Mouse (Mus musculus) intestine, postnatal 0 days (tissue): ENCODE data around the gene Eme2. TPM values are rescaled to one million over a fixed set of nuclear protein-coding genes. Genes with fewer than 3 reads are reported as not detected.

ENCODE experiments used
- ATAC-seq: fragments of 200-750 bp; cut with Nextera tagmentation; 2 replicates; pipeline ENCODE4 v1.8.0; 2017; ENCODE audit warnings: mild to moderate bottlenecking, moderate TSS enrichment, moderate library complexity
- H3K27ac ChIP-seq: fragments of 300-500 bp; sonication (generic); 2 replicates; pipeline ENCODE4 v1.5.1; 2014; ENCODE audit warnings: mild to moderate bottlenecking, low read depth, low read length, moderate library complexity
- H3K27me3 ChIP-seq: fragments of 300-500 bp; sonication (generic); replicated peaks from 2 replicates; pipeline ENCODE4 v1.6.1; 2014; ENCODE audit warnings: low read length, mixed read lengths; ENCODE audit not compliant: control insufficient read depth, insufficient read depth
- H3K36me3 ChIP-seq: fragments of 300-500 bp; sonication (generic); 2 replicates; pipeline ENCODE4 v1.6.1; 2014; ENCODE audit warnings: mild to moderate bottlenecking, moderate library complexity; ENCODE audit not compliant: control insufficient read depth, insufficient read depth
- H3K4me1 ChIP-seq: fragments of 300-500 bp; sonication (generic); replicated peaks from 2 replicates; pipeline ENCODE4 v1.6.1; 2014; ENCODE audit warnings: antibody characterized with exemption, low read length, mixed read lengths; ENCODE audit not compliant: control insufficient read depth, insufficient read depth
- H3K4me2 ChIP-seq: fragments of 300-500 bp; sonication (generic); replicated peaks from 2 replicates; pipeline ENCODE4 v1.6.1; 2014; ENCODE audit warnings: low read depth, mild to moderate bottlenecking, moderate library complexity
- H3K4me3 ChIP-seq: fragments of 300-500 bp; sonication (generic); 2 replicates; pipeline ENCODE4 v1.5.1; 2014; ENCODE audit warnings: low read depth, low read length
- H3K9ac ChIP-seq: fragments of 300-500 bp; sonication (generic); 2 replicates; pipeline ENCODE4 v1.6.1; 2014; ENCODE audit warnings: mild to moderate bottlenecking, low read depth, low read length
- H3K9me3 ChIP-seq: fragments of 300-500 bp; sonication (generic); 2 replicates; pipeline ENCODE4 v1.6.1; 2016; ENCODE audit warnings: mixed run types; ENCODE audit not compliant: control insufficient read depth
- CTCF ChIP-seq: sonication (generic); IDR thresholded peaks from 2 replicates; pipeline ENCODE4 v1.5.1; 2016; ENCODE audit warnings: low read depth, mild to moderate bottlenecking, control low read depth, antibody characterized with exemption, moderate library complexity
- WGBS: fragments of 180-500 bp; shearing (Covaris S2); extraction: QIAGEN DNeasy Blood & Tissue Kit; methylation state at CpG from one replicate; pipeline ENCODE4 v1.1.7; 2014; 5-methylcytosine and 5-hydroxymethylcytosine counted together
- polyA plus RNA-seq: library from polyadenylated mRNA; unstranded; fragments of >200 nt; fragmentation: Nextera tagmentation; extraction: Ambion mirVana; gene quantifications from 2 replicates; pipeline ENCODE4 v1.2.1, GENCODE M21; 2015

Eme2 gene
- polyA plus RNA-seq, 1 experiment from 2014 or later, result 16.7 TPM

DNA sequence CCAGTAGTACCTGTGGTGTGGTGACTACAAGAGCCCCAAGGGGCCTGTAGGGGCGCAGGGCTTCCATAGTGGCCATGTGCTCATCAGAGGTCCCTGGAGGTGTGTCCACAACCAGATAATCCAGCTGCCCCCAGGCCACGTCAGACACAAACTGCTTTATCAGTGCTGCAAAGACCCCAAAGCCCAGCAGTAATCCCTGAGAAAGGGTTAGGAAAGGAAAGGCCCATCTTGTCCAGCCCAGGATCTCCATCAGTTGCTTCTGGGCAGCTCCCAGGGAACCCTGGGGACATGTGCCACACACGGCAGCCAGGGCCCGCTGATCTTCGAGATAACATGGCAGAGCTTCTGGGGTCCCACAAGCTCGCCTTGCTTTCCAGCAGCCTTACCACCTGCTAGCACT is 10.5 kb downstream of the Eme2 start:
- ATAC-seq, result no peak

DNA sequence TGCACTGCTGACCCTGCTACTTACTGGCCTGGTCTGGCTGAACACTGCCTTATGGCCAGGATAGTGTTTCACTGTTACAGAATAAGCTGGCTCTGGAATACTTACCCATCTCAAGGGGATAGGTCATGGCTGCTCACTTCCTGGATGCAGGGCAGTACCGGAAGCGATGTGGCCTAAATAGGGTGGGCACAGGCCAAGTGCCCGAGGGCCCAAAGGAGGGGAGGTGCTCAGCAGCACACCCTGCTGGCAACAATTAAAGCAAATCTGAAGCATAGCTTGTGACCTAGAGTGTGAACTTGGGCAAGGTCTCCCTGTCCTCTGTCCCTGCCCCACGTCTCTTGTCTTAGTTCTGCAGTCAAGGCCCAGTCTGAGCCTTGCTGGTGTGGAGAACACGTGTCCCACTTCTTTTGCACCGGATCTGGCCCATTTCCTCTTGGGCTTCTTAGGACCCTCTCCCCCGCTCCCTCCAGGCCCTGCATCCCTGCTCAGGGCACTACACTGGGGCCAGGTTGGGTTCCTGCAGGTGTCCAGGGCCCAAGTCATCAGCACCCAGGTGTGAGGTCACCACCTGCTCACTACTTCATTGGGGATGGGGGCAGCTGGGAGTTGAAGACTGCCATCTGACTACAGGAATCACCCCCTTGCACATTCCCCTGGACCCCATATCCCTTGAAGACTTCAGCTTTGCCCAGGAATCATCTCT is 13.0 kb downstream of the Eme2 start:
- H3K4me2 ChIP-seq, result no peak overlapping the region
- peaks cover 29% of the 10 kb centered on the region for H3K36me3 ChIP-seq
- 52% methylated on average over 7 of the region's 7 CpGs for WGBS
- peak; percentile 82 for TF ChIP-seq CTCF
- no peak for ATAC-seq
- no peak overlapping the region for H3K9ac ChIP-seq
- no peak overlapping the region for H3K4me3 ChIP-seq
- H3K27me3 ChIP-seq, result no peaks in the 10 kb centered on the region
- H3K4me1 ChIP-seq, result peaks cover 5% of the 10 kb centered on the region; the same call in 1 of the 2 replicates
- H3K9me3 ChIP-seq, result no peaks in the 10 kb centered on the region
- no peak overlapping the region for H3K27ac ChIP-seq

More for the DNA sequence above, 10.5 kb downstream of the Eme2 start:
- WGBS, result 89% methylated on average over 6 of the region's 6 CpGs
- Histone ChIP-seq H3K9ac (no peak overlapping the region), H3K4me2 (no peak overlapping the region), H3K9me3 (no peaks in the 10 kb centered on the region), H3K27me3 (no peaks in the 10 kb centered on the region), H3K36me3 (peaks cover 29% of the 10 kb centered on the region), H3K4me1 (peaks cover 12% of the 10 kb centered on the region; the same call in 1 of the 2 replicates), H3K27ac (no peak overlapping the region), H3K4me3 (no peak overlapping the region)
- no peak for TF ChIP-seq CTCF

DNA sequence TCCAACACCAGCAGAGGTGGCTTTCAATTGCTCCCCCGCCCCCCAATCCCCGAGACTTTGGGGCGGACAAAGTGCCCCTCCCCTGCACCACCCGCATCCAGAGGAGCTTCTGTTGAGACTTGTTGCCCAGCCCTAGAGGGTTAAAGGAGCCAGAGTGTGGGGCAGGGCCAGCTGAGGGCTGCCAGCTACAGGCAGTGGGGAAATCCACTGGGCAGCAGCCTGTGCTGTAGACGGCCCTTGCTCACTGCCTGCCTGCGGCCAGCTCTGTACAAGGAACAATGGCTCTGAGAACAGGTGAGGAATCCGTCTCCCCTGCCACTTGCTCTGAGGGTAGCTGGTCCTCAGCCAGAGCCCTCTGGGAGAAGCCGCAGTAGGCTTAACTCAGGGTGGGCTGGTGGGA is 16.4 kb downstream of the Eme2 start:
- Histone ChIP-seq H3K9me3 (no peaks in the 10 kb centered on the region), H3K4me1 (0 out of 2 replicates have a peak, but pooled peaks cover 5% of the 10 kb centered on the region), H3K9ac (peak overlapping the region; percentile 46), H3K4me2 (peak overlapping the region; percentile 54), H3K27me3 (no peaks in the 10 kb centered on the region), H3K36me3 (peaks cover 15% of the 10 kb centered on the region), H3K4me3 (0 out of 2 replicates have a peak overlapping the region, but pooled peaks have one; percentile 3), H3K27ac (peak overlapping the region; percentile 94)
- no peak for TF ChIP-seq CTCF
- WGBS, result 55% methylated on average over 8 of the region's 8 CpGs
- ATAC-seq, result peak; percentile 15; the same call in 1 of the 2 replicates

DNA sequence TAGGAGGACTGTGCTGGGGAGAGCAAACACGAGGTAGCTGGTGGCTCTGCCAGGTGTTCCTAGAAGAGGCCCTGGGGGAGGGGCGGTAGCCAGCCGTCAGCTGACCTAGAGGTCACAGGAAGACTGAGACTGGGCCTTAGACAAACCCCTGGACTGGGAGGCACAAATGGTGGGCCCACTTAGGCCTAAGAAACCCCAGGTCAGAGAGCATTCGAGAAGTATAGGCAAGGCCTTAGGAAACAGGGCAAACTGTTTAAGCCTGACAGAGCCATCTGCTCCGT is 16.8 kb downstream of the Eme2 start:
- H3K4me2 ChIP-seq, result peak overlapping the region; percentile 54
- ATAC-seq, result peak; percentile 65
- TF ChIP-seq CTCF, result no peak
- WGBS, result 27% methylated on average over 5 of the region's 5 CpGs
- H3K27ac ChIP-seq, result peak overlapping the region; percentile 94
- 0 out of 2 replicates have a peak, but pooled peaks cover 5% of the 10 kb centered on the region for H3K4me1 ChIP-seq
- peaks cover 10% of the 10 kb centered on the region for H3K36me3 ChIP-seq
- H3K9me3 ChIP-seq, result no peaks in the 10 kb centered on the region
- H3K4me3 ChIP-seq, result peak overlapping the region; percentile 9; the same call in 1 of the 2 replicates
- H3K9ac ChIP-seq, result peak overlapping the region; percentile 46
- H3K27me3 ChIP-seq, result no peaks in the 10 kb centered on the region

DNA sequence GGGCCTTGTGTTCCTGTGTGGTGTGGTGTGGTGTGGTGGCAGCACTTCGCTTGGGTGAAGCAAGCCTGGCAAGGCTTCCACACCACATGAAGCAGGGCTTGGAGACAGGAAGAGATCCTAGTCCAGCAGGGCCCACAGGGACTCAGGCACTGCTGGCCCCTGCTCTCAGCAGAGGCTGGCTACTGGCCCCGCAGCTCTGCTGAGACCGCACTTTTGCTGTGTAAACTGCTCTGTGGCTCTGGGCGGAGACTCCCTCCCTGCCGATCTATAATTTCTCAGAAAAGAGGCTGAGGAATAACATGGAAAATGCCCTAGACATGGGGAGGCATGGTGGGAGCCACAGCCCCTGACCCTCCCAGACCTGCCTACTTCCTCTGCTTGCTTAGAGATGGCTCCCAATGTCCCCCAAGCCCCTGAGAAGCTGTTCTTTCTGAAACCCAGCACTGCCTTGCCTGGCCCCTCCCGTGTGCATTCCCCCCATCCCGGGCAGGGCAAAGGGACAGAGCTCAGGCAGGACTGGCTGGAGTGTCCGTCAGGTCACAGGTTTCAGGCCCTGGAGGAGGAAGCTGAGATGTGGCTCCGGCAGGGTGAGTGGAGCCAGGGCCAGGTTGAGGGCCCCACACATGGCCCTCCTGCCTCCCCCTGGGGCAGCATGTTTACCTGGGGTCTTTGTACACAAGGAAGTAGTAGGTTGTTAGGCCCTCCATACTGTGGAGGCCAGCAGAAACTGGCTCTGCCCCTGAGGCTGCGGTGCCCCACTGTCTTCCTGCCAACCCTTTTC is 17.4 kb downstream of the Eme2 start:
- peak; percentile 75 for ATAC-seq
- peak overlapping the region; percentile 54 for H3K4me2 ChIP-seq
- WGBS, result 31% methylated on average over 10 of the region's 10 CpGs
- peak overlapping the region; percentile 94 for H3K27ac ChIP-seq
- TF ChIP-seq CTCF, result no peak
- 0 out of 2 replicates have a peak, but pooled peaks cover 5% of the 10 kb centered on the region for H3K4me1 ChIP-seq
- H3K9me3 ChIP-seq, result no peaks in the 10 kb centered on the region
- no peaks in the 10 kb centered on the region for H3K27me3 ChIP-seq
- peaks cover 5% of the 10 kb centered on the region for H3K36me3 ChIP-seq
- peak overlapping the region; percentile 40 for H3K9ac ChIP-seq
- H3K4me3 ChIP-seq, result peak overlapping the region; percentile 9; the same call in 1 of the 2 replicates

DNA sequence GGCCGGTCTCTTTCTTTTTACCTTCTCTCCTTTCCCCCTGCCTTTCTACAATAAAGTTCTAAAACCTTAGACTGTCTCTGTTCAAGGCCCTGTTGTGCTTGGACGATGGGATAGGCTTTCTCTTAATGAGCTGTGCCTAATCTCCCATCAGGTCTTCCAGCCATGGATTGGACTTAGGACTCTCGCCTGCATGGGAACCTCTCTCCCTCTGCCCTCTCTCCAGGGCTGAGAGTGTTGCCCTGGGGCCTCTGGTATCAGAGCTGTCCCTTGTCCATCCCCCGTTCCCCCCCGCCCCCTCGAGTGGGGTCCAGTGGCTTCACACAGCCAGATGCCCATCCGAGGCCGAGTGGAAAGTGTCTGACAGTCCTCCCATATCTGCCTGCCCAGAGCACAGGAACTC is 19.9 kb downstream of the Eme2 start:
- Histone ChIP-seq H3K27ac (peak overlapping the region; percentile 15; the same call in 1 of the 2 replicates), H3K4me3 (no peak overlapping the region), H3K9me3 (no peaks in the 10 kb centered on the region), H3K9ac (no peak overlapping the region), H3K4me1 (0 out of 2 replicates have a peak, but pooled peaks cover 5% of the 10 kb centered on the region), H3K4me2 (0 out of 2 replicates have a peak overlapping the region, but pooled peaks have one; percentile 13), H3K36me3 (no peaks in the 10 kb centered on the region), H3K27me3 (no peaks in the 10 kb centered on the region)
- no peak for ATAC-seq
- no peak for TF ChIP-seq CTCF
- WGBS, result 56% methylated on average over 8 of the region's 8 CpGs
